Mouse (Mus musculus): Measurements from ENCODE around the gene Prkce.

Gene Prkce

DNA sequence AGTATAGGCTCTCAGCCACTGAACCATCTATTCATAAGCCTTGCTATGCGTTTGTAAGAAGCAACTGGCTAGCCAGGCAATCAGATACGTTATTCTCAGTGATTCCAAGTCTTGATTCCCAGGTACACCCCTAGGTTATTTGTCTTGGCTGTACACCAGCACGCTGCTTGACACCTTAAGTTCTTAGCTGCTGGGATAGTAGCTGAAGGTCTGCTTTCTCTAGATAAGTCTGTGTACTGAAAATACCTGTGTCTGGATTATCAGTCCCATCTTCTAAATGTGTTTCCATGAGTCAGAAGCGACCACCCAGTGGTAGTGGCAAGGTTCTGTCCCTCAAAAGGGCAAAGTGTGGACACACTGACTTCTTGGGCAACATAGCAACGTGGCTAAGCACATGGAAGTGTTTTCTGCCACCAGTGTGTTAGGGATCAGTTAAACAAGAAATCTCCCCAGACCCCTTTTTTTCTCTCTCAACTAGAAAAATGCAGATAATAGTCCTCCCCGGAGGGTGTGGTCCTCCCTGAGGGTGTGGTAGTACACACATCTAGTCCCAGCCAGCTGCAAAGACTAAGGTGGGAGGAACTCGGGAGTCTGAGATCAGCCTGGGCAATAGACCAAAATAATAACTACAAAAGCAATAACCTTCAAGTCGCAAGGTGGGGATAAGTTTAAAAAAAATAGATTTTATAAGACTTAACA is 442.8 kb downstream of the Prkce start:
- in situ Hi-C loops (cut with MboI, MseI): no loop called here

DNA sequence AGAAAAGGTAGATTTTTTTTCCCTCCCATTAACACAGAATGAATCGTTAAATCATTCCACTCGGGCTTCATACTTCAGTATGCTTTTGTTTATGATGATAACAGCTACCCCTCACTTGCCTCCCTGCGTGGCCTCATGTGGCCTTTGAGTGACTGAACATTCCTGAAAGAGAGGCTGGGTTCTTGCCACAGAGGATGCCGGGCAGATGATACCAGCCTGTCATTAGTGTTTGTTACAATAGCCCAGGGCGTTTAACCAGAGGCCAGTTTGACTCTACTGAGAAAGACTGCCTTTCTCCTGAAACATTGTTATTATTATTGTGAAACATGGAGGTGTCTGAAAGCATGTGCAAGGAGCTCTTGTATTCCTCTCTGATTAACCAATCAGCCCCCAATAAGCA is 444.2 kb downstream of the Prkce start:
- in situ Hi-C loops (cut with MboI, MseI): no loop called here

DNA sequence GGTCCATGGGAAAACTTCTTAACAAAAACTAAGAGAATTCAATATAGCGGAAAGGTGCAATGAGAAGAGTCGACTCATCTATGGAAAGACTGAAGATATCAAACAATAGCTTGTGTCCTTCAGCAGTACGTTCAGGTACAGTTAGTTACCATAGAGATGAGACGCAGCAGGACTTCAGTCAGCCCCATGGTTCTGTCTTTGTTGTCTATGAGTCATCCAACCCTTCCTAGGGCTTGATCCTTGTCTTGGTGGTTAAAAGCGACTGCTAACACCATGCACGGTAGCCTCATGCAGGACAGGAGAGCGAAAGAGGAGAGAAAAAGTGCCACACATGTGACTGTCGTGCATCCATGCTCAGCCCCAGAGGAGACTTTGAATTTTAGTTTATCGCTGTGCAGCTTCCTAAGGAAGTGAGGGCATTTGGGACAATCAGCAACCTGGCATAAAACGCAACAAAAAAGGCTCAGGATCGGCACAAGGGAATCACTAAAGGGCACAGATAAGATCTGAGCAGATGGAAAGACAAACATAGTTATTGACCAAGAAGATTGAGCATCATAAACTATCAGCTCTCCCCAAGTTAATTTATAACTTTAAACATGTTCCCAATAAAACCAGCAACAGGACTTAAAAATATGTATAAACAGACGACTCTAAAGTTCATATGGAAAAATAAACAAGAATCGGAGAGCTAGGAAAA is 448.2 kb downstream of the Prkce start:
- in situ Hi-C loops (cut with MboI, MseI): no loop called here

DNA sequence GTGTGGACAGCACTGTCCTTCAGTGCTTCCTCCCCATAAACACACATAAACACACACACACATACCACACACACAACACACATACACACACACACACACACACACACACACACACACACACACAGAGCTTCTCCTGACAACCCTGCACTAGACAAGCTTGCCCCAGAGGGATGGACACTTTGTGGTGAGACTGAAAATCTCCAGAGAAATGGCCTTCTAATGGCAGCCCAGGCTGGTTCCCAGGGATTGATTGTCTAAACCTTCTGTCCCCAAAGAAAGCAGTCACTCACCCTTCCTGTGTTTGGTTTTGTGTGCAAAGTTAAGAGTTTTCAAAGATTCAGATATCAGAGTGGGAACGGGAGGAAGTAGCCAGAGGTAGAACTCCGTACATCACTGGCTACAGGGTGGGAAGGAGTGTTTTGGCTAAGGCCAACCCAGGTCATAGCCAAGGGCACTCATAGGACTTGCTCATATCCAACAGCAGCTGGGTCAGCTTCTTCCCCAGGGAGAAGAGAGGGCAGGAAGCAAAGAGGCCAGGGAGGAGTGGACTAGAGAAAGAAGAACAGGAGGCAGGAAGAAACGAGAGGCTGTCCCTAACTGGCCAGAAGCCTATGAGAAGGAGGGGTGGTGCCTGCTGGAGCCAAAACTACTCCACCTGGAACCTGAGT is 450.1 kb downstream of the Prkce start:
- in situ Hi-C loops (cut with MboI, MseI): no loop called here

DNA sequence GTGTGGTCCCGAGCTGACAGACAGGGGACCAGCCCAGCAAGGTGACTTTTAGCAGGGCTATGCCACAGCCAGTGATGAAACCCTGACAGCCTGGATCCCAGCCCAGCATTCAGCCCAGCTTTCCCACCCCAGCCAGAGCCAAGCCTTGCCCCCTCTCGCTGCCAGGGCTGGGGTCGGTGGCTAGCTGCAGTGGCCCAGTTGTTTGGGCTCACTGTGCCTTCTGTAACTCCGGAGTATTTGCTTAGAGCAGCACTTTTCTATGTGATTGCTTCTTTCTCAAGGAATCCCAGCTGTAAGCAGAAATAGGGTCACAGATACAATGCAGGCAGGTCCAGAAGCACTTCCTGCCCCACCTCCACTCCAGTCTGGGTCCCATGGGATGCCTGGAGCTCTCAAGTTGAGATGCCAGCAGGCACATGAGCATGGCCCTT is 450.9 kb downstream of the Prkce start:
- in situ Hi-C loops (cut with MboI, MseI): no loop called here

DNA sequence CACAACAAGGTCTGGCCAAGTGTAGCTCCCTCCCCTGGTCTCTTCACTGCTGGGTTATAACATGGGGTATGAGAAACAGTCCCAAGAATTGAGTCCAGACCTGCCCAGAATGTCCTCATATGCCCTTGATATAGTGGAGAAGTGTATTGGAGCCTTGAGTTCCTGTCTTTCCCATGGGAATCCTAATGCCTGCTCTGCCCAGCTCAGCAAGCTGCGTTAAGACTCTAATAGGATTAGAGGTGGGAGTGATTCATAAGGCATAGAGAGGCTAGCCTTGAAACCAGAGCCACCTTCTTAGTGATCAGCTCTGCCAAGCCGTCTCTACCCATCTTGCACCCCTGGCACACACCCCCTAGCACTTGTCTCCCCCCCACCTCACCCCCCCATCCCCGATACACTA is 455.3 kb downstream of the Prkce start:
- in situ Hi-C loops (cut with MboI, MseI): no loop called here

DNA sequence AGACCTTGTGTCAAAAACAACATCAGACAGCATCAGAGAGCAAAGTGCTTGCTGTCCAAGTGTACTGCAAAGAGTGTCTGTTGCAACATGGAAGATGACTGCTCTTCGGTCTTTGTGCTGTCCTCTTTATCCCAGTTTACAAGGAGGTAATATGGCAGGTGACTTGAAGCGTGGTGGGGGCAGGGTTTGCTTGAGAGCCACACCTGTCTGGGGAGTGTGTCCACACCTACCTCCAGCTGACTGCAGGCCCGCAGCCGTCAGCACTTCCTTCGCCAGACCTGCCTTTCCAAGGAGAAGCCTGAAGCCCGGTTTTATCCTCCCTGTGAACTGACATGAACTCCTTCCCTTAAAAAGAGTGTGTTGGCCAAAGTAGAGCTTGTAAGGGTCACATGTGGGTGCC is 458.9 kb downstream of the Prkce start:
- in situ Hi-C loops (cut with MboI, MseI): no loop called here

DNA sequence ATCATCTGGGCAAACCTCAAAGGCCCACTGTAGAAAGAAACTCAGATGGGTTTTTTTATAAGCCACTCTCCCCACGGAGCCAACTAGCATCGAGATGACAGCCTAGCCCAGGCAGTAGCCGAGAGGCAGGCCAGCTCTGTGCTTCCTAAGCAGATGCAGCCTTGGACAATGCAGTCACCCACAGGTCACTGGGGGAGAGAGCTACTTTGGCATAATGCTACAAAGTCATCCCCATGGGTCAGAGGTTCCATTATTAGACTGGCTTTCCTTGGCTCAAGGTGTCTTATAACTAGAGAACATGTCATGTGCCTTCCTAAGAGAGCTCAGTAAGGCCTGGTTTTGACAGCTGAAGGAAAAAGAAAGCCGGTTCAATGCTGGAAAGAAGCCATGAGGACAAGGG is 465.5 kb downstream of the Prkce start:
- in situ Hi-C loops (cut with MboI, MseI): no loop called here

DNA sequence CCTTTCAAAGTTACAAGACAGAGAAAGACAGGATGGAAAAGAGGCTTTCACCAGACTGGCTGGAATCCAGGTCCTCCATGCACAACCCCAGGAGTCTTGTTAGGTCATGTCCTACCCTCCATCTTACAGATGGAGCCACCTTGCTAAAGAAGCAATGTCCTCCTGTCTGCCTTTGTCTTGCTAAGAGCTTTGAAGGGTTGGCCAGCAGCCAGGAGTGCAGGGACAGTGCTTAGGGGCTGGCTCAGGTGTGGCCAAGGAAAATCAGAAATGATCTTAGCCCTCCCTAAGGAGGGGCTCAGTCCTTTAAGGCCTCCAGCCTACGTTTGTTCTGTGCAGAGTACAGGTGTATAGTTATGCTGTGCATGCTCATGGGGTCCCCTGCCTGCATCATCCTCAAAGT is 469.7 kb downstream of the Prkce start:
- in situ Hi-C loops (cut with MboI, MseI): no loop called here

DNA sequence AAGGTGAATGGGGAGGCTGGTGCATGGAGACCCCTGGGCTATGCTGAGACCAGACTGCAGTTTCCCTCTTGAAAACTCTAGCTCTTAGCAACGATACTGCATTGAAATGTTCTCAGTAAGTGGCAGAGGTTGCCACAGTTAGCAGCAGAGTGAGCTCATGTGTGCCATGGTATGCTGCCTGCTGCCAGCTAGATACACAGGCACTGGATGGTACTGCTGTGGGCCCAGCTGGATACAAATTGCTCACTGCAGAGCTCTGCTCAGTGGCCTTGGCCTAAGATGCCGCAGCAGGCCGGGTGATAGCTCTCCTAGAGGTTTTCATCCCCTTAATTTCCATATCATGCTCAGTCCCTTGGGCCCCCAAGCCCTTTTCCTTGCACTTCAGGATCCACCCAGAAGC is 471.7 kb downstream of the Prkce start:
- in situ Hi-C loops (cut with MboI, MseI): no loop called here

DNA sequence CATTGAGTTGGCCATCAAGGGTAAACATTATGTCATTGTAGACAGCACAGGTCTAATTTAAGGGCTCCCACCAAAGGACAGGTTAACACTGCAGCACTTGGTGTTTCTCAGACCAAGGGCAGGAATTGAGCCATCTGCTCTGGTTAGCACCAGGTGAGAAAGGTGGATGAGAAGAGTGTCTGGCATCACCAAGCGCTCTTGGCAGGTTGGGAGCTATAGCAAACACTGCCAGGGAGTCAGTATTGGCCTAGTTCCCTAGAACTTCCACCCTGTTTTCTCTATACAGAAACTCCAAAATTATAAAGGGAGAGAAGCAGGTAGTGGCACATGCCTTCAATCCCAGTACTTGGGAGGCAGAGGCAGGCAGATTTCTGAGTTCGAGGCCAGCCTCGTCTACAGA is 479.6 kb downstream of the Prkce start:
- in situ Hi-C loops (cut with MboI, MseI): no loop called here

DNA sequence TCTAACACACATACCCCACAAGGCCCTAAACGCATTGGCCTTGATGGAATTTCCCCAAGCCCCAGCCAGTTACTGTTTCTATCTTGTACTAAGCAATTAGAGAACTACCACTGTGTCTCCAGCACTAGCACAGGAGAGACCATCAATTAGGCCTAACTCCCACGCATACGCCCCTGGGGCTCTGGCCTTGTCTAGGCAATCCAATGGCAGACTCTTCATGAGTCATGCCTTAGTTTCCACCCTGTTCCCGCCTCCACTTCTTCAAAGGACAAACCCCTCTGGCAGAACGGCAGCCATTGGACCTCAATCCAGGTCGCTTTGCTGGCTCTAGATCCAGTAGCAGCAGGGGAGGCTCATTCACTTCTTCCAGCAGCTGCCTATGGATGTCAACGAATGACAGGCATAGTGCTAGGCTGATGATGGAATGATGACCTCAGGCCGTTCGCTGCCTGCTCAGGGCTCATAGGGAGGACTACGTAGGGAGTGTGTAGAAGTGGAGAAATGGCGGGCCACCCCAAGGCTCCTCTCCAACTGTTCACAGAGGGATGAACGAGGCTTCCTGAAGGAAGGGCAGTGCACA is 481.4 kb downstream of the Prkce start:
- in situ Hi-C loops (cut with MboI, MseI): no loop called here

DNA sequence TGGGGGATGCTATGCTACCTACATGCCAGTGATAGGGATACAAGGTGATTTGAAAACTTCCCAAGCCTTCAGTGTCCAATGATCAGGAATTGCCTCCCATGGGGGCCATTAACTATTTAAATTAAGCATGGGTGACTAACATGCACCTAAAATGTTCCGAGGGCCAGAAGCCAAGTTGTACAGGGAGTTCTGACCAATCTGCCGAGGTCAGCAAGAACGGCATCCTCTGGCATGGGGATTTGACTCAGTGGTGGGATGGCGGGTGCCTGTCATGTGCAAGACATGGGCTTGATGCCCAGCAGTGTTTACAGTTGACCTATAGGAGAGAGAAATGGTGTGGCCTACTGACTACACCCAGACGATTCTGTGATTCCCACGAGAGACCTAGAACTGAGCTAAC is 482.7 kb downstream of the Prkce start:
- in situ Hi-C loops (cut with MboI, MseI): no loop called here

DNA sequence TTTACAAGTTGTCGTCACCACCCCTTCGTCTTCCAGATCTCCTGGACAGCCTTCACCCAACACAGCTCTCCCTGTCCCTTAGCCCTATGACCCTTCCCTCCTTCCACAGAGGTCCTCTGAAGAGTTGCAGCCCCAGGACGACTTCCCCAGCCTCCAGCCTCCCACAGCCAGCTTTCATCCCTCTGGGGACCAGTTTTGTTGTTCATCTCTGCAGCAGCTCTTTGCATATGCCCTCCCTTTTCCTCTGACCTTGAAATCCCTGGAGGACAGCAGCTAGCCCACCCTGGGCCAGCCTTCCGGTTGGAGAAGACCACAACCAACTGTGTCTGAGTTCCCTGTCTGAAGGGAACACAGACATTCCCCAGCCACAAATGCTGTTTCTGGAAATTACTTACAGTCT is 483.5 kb downstream of the Prkce start:
- in situ Hi-C loops (cut with MboI, MseI): no loop called here

DNA sequence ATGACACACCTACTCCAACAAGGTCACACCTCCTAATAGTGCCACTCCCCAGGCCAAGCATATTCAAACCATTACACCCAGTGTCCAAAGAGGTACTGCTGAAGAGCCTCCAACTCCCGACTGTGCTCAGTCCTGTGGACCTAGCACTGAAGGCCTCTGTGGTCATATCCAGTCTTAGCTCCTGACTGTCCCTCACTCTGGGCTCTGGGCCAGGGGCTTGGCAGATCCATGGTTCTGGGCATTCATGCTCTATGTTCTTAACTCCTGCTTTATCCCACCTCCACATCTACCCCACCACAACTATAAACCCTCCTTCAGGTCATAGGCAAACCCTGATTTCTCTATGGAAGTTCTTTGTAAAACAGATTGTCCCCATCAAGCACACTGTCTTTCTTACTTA is 485.2 kb downstream of the Prkce start:
- in situ Hi-C loops (cut with MboI, MseI): no loop called here

DNA sequence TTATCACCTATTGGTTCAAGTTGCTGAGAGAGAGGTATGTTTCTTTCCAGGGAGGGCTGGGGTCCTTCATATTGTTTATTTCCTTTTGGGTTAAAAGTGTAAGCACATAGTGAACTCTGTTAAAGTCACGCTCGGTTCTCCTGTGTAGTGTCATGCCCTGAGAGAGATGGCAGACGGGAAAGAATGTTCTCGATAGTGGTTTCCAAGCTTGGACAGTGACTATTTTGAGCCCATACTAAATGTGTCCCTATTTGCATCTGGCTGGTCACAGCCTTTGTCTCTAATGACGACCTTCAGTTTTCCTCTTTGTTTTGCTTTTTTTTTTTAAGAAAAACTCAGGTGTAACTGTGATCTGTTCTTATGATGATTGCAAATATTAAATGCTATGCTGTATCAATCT is 488.8 kb downstream of the Prkce start:
- in situ Hi-C loops (cut with MboI, MseI): no loop called here

DNA sequence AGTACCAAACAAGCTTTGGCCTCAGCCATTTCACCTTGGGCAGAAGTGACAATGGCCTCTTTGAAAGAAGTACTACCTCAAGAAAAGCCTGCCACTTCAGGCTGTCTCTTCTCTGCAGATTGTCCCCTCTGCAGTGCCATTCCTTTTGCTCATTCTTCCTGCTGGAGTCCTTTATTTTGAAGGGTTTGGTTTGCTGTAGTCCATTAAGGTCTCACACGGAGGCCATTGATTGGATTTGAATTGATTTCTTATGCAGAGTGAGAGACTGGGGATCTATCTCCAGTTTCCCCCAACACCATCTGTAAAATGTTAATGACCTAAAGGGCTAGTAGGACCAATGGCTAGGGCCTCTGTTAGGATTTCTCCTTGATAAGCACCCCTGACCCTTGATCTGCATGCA is 494.7 kb downstream of the Prkce start:
- in situ Hi-C loops (cut with MboI, MseI): no loop called here

DNA sequence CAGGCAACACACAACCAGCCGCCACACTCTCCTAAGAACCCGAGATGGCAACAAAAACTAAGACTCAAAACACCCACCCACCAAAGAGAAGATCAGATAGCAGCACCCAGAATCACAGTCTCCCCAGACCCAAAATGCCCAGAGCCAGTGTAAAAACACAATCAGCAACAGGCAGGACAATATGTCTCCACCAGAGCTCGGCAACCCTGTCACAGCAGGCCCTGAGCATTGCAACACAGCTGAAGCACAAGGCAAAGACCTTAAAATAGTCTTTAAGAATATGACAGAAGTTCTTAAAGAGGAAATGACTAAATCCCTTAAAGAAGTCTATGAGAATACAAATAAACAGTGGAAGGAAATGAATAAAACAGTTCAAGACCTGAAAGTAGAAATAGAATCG is 495.9 kb downstream of the Prkce start:
- in situ Hi-C loops (cut with MboI, MseI): no loop called here

DNA sequence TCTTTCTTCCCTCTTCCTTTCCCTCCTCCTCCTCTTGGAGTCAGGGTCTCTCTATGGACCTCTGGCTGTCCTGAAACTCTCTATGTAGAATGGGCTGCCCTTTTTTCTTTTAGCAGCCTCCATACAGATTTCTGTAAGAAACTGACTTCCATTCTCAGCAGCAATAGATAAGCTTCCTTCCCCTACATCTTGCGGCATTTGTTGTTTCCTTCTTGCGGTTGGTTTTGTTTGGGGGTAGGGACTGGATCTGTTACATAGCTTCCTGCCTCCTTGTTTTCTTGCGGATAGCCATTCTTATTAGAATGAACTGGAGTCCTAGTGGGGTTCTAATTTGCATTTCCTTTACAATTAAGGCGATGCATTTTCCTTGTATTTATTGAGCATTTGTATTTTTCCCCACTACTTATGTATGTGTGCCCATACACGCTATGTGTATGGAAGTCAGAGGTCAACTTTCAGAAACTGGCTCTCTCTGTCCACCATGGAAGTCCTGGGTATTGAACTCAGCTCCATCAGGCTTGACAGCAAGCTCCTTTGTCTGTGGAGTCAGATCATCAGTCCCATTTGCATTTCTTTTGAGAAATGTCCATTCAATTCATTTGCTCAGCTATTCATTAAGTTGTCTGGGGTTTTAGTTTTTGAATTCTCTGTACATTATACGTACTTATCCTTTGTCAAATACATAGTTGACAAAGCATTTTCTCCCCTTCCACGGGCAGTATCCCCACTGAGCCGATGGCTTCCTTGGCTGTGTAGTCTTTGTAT is 500.4 kb downstream of the Prkce start:
- in situ Hi-C loops (cut with MboI, MseI): no loop called here

DNA sequence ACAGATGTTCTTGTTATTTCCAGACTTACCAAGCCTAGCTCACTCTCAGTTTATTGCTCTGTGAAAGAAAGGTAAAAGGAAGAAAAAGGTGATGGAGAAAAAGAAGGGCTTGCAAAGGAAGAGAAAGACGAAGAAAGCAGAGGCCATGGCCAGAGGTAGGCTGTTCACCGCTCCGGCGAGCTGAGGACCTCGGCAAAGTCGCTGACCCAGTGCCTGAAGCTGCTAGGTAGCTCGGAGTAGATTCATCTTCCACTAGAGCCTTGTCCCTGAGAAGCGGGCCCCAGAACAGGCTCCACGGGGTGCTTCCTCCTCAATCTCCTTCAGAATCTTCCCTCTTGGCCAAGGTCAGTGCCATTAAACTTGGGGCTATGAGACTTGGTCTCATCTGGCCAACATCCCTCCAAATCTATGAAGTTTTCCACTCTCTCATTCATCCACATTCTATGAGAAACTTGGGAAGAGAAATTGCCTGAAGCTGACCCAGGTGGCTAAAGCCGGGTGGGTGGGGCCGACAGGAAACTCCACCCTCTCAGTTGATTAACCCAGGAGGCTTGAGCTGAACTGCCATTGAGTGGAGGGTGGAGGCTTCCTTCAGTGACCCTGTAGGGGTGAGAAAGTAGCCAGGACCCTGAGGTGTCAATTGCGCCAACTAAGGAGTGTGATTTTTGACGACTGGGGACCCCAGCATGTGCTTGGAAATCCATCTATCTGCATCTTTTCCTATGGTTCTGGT is 502.2 kb downstream of the Prkce start:
- in situ Hi-C loops (cut with MboI, MseI): no loop called here

DNA sequence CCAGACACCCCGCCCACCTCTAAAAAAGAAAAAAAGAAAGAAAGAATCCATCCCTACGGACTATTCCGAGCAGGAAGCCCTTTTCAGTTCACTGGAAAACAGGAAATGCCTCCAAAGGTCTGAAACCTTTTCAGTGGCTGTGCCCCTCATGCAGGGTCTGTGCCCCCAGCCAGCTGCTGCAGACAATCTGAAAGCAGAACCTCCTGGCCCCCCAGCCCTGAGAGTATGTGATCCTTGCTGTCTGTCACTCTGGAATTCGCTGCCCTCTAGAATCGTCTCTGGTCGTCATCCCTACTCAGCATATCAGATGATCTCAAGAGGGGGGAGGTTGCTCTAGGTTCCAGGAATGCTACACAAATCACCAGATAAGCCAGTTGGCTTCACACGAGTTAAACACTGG is 503.1 kb downstream of the Prkce start:
- in situ Hi-C loops (cut with MboI, MseI): no loop called here
